Mouse (Mus musculus) ES-Bruce4 (cell line): ENCODE measurements around the gene Atp4b. TPM values are rescaled to one million over a fixed set of nuclear protein-coding genes. Genes with fewer than 3 reads are reported as not detected.
A peak's percentile ranks its signal among the peaks of the same experiment; 100 is the strongest.

Source experiments
- H3K27ac ChIP-seq: 2 replicates; pipeline ENCODE4 v1.5.1; 2012; ENCODE audit warnings: low read length, inconsistent platforms; ENCODE audit not compliant: insufficient read depth
- H3K27me3 ChIP-seq: 2 replicates; pipeline ENCODE4 v1.6.1; 2012; ENCODE audit warnings: mild to moderate bottlenecking, low read length, inconsistent platforms; ENCODE audit not compliant: control insufficient read depth, poor library complexity, insufficient read depth, severe bottlenecking
- H3K36me3 ChIP-seq: 2 replicates; pipeline ENCODE4 v1.6.1; 2012; ENCODE audit warnings: inconsistent platforms, mild to moderate bottlenecking, low read length, moderate library complexity; ENCODE audit not compliant: control insufficient read depth, poor library complexity, insufficient read depth, severe bottlenecking
- H3K4me1 ChIP-seq: one replicate; pipeline ENCODE4 v1.8.1; 2011; ENCODE audit warnings: low read length; ENCODE audit not compliant: control insufficient read depth, insufficient read depth
- H3K4me3 ChIP-seq: 2 replicates; pipeline ENCODE4 v1.5.1; 2011; ENCODE audit warnings: low read depth, mild to moderate bottlenecking, low read length
- H3K9ac ChIP-seq: 2 replicates; pipeline ENCODE4 v1.6.1; 2012; ENCODE audit warnings: low read depth, mild to moderate bottlenecking, inconsistent platforms; ENCODE audit not compliant: poor library complexity, severe bottlenecking
- H3K9me3 ChIP-seq: replicated peaks from 2 replicates; pipeline ENCODE4 v1.6.1; 2012; ENCODE audit warnings: mild to moderate bottlenecking, low read length, inconsistent platforms; ENCODE audit not compliant: control insufficient read depth, poor library complexity, insufficient read depth, severe bottlenecking
- CTCF ChIP-seq: IDR thresholded peaks from one replicate; pipeline ENCODE4 v1.8.1; 2011; ENCODE audit warnings: low read depth, low read length
- EP300 ChIP-seq: IDR thresholded peaks from 2 replicates; pipeline ENCODE4 v1.6.1; 2011; ENCODE audit warnings: low read depth, low read length; ENCODE audit not compliant: insufficient read depth
- POLR2A ChIP-seq: IDR thresholded peaks from one replicate; pipeline ENCODE4 v1.8.1; 2011; ENCODE audit warnings: low read length; ENCODE audit not compliant: insufficient read depth
- polyA plus RNA-seq: library from polyadenylated mRNA; stranded (reverse); fragments of >200 nt; gene quantifications from 2 replicates; pipeline ENCODE4 v1.2.4, GENCODE M21; 2011; ENCODE audit warnings: low read depth; ENCODE audit not compliant: missing spikeins, insufficient read depth, insufficient read length

Atp4b gene
- polyA plus RNA-seq, 1 experiment = not detected

- Histone ChIP-seq H3K9ac (no peak overlapping the region), H3K4me3 (no peak overlapping the region), H3K36me3 (peaks cover 27% of the 10 kb centered on the region), H3K27ac (no peak overlapping the region), H3K9me3 (no peaks in the 10 kb centered on the region), H3K27me3 (no peaks in the 10 kb centered on the region), H3K4me1 (no peaks in the 10 kb centered on the region)
- TF ChIP-seq POLR2A = no peak
Observed at GRCm38 (mm10) chr8:13381630-13382029, 15.0 kb downstream of the Atp4b start.

DNA sequence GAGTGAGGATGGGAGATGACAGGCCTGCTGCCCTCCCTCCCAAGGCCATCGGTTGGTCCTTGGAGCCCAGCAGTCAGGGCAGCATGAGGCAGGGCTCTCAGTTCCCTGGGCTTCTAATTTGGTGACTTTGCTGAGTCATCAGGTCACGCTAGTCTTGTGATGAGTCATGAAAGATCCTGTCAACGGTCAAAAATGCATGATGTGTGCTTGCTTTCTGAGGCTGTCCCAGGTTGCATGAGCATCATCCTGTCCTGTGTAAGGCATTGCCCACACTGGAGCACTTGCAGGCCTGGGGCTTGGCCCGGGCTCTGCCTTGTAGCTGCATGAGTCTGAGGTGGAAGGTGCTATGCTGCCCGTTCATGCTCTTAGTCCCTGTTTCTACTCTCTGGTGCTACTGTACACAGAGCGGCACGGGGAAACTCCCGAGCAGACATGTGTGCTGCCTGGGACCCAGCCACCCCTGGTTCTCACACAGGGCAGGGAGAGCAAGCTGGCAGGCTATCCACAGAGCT is 23.4 kb downstream of the Atp4b start:
- TF ChIP-seq POLR2A = no peak
- no peak for TF ChIP-seq CTCF
- no peak for TF ChIP-seq EP300
- Histone ChIP-seq H3K4me3 (no peak overlapping the region), H3K36me3 (peaks cover 86% of the 10 kb centered on the region), H3K4me1 (no peaks in the 10 kb centered on the region), H3K27me3 (no peaks in the 10 kb centered on the region), H3K27ac (no peak overlapping the region), H3K9me3 (no peaks in the 10 kb centered on the region), H3K9ac (no peak overlapping the region)

DNA sequence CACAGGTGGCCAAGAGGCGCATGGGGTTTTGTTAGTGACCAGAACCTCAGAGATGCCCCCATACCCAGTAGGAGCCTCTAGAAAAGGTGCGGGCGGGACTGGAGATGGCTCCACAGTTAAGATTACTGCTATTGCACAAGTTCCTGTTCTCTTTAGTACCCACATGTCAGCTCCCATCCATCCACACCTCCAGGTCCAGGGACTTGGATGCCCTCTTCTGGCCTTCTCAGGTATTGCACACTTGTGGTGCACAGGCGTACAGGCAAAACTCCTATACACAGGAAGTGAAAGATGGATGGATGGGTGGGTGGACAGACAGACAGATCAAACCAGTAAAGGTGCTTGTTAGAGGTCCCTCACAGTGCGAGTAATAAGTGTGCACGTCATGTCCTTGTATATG is 34.8 kb downstream of the Atp4b start:
- Histone ChIP-seq H3K9me3 (no peaks in the 10 kb centered on the region), H3K27ac (no peak overlapping the region), H3K36me3 (peaks cover 81% of the 10 kb centered on the region), H3K4me3 (no peak overlapping the region), H3K9ac (no peak overlapping the region), H3K27me3 (no peaks in the 10 kb centered on the region), H3K4me1 (no peaks in the 10 kb centered on the region)
- TF ChIP-seq CTCF = peak; percentile 59
- TF ChIP-seq POLR2A = no peak

GRCm38 (mm10) chr8:13360213-13360612 is 36.4 kb downstream of the Atp4b start:
- TF ChIP-seq POLR2A = no peak
- no peak overlapping the region for H3K4me3 ChIP-seq
- no peaks in the 10 kb centered on the region for H3K9me3 ChIP-seq
- no peaks in the 10 kb centered on the region for H3K27me3 ChIP-seq
- peaks cover 80% of the 10 kb centered on the region for H3K36me3 ChIP-seq
- no peak overlapping the region for H3K9ac ChIP-seq
- H3K4me1 ChIP-seq = no peaks in the 10 kb centered on the region
- no peak overlapping the region for H3K27ac ChIP-seq

GRCm38 (mm10) chr8:13356681-13357080 is 39.9 kb downstream of the Atp4b start:
- H3K27ac ChIP-seq = no peak overlapping the region
- H3K36me3 ChIP-seq = peaks cover 65% of the 10 kb centered on the region
- H3K4me1 ChIP-seq = no peaks in the 10 kb centered on the region
- no peak overlapping the region for H3K9ac ChIP-seq
- no peaks in the 10 kb centered on the region for H3K9me3 ChIP-seq
- H3K4me3 ChIP-seq = no peak overlapping the region
- H3K27me3 ChIP-seq = no peaks in the 10 kb centered on the region
- TF ChIP-seq POLR2A (no peak), CTCF (no peak), EP300 (no peak)

DNA sequence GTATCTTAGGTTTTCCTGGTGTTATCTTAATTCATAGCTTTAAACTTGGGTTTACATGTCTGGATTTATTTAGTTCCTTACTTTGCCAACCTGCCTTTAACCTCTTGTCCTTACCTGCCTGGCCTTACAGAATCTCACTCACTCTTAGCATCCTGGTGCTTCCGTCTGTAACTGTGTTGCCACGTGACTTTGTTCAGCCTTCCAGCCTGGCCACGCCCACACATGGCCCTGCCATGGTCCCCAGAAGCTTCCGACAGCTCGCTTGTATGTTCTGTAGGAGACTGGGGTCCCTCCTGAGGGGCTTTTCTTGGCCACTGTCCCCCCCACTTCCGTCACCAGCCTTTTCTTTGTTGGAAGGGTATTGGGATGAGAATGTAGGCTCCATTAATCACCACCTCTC is 40.4 kb downstream of the Atp4b start:
- no peaks in the 10 kb centered on the region for H3K27me3 ChIP-seq
- H3K4me3 ChIP-seq = no peak overlapping the region
- TF ChIP-seq EP300 (no peak), POLR2A (no peak), CTCF (no peak)
- H3K27ac ChIP-seq = no peak overlapping the region
- H3K4me1 ChIP-seq = no peaks in the 10 kb centered on the region
- no peak overlapping the region for H3K9ac ChIP-seq
- H3K9me3 ChIP-seq = no peaks in the 10 kb centered on the region
- peaks cover 67% of the 10 kb centered on the region for H3K36me3 ChIP-seq

- H3K9me3 ChIP-seq = no peaks in the 10 kb centered on the region
- H3K4me3 ChIP-seq = no peak overlapping the region
- peaks cover 73% of the 10 kb centered on the region for H3K36me3 ChIP-seq
- H3K9ac ChIP-seq = no peak overlapping the region
- no peaks in the 10 kb centered on the region for H3K4me1 ChIP-seq
- TF ChIP-seq POLR2A (no peak), EP300 (no peak), CTCF (no peak)
- H3K27me3 ChIP-seq = no peaks in the 10 kb centered on the region
- H3K27ac ChIP-seq = no peak overlapping the region
Observed at GRCm38 (mm10) chr8:13353883-13354282, 42.7 kb downstream of the Atp4b start.
